Mouse (Mus musculus) lung, embryonic 15.5 days (tissue): Measurements from ENCODE around the gene Slc10a6. TPM values are rescaled to one million over a fixed set of nuclear protein-coding genes. Genes with fewer than 3 reads are reported as not detected.

Experiments used
- ATAC-seq: fragments of 200-750 bp; cut with Nextera tagmentation; 2 replicates; pipeline ENCODE4 v1.8.0; 2017; ENCODE audit warnings: moderate number of reproducible peaks, borderline replicate concordance; ENCODE audit not compliant: low FRiP score, low TSS enrichment; ENCODE audit errors: extremely low read depth
- H3K27ac ChIP-seq: fragments of 300-500 bp; sonication (generic); 2 replicates; pipeline ENCODE4 v1.5.1; 2015; ENCODE audit warnings: moderate library complexity, mild to moderate bottlenecking, inconsistent platforms
- H3K27me3 ChIP-seq: fragments of 300-500 bp; sonication (generic); 2 replicates; pipeline ENCODE4 v1.6.1; 2015; ENCODE audit warnings: inconsistent platforms
- H3K36me3 ChIP-seq: fragments of 300-500 bp; sonication (generic); 2 replicates; pipeline ENCODE4 v1.6.1; 2015; ENCODE audit warnings: inconsistent platforms
- H3K4me1 ChIP-seq: fragments of 300-500 bp; sonication (generic); 2 replicates; pipeline ENCODE4 v1.6.1; 2015; ENCODE audit warnings: inconsistent platforms
- H3K4me2 ChIP-seq: fragments of 300-500 bp; sonication (generic); 2 replicates; pipeline ENCODE4 v1.6.1; 2015; ENCODE audit warnings: inconsistent platforms, mild to moderate bottlenecking, moderate library complexity
- H3K4me3 ChIP-seq: fragments of 300-500 bp; sonication (generic); 2 replicates; pipeline ENCODE4 v1.5.1; 2015; ENCODE audit warnings: mild to moderate bottlenecking, inconsistent platforms
- H3K9ac ChIP-seq: fragments of 300-500 bp; sonication (generic); 2 replicates; pipeline ENCODE4 v1.6.1; 2015; ENCODE audit warnings: inconsistent platforms
- H3K9me3 ChIP-seq: fragments of 300-500 bp; sonication (generic); 2 replicates; pipeline ENCODE4 v1.6.1; 2016; ENCODE audit warnings: inconsistent platforms
- WGBS: fragments of 180-500 bp; shearing (Covaris S2); methylation state at CpG from one replicate; pipeline ENCODE4 v1.1.7; 2015; 5-methylcytosine and 5-hydroxymethylcytosine counted together
- polyA plus RNA-seq: library from polyadenylated mRNA; unstranded; fragments of >200 nt; fragmentation: Nextera tagmentation; extraction: Ambion mirVana; gene quantifications from 2 replicates; pipeline ENCODE4 v1.2.1, GENCODE M21; 2015

Gene Slc10a6
- polyA plus RNA-seq, 1 experiment from 2014 or later: 1.5 TPM

- no peak overlapping the region for H3K4me2 ChIP-seq
- H3K27ac ChIP-seq: no peak overlapping the region
- no peak for ATAC-seq
- H3K36me3 ChIP-seq: no peaks in the 10 kb centered on the region
- no peak overlapping the region for H3K4me3 ChIP-seq
- 79% methylated on average over 7 of the region's 7 CpGs for WGBS
- H3K9ac ChIP-seq: no peak overlapping the region
- H3K4me1 ChIP-seq: peaks cover 2% of the 10 kb centered on the region; the same call in 1 of the 2 replicates
- no peaks in the 10 kb centered on the region for H3K9me3 ChIP-seq
- H3K27me3 ChIP-seq: no peaks in the 10 kb centered on the region
Observed at GRCm38 (mm10) chr5:103612316-103612715, 16.9 kb downstream of the Slc10a6 start.

GRCm38 (mm10) chr5:103610856-103611472 is 18.2 kb downstream of the Slc10a6 start:
- Histone ChIP-seq H3K9ac (no peak overlapping the region), H3K4me2 (no peak overlapping the region), H3K4me1 (peaks cover 2% of the 10 kb centered on the region; the same call in 1 of the 2 replicates), H3K36me3 (no peaks in the 10 kb centered on the region), H3K27me3 (no peaks in the 10 kb centered on the region), H3K4me3 (no peak overlapping the region), H3K9me3 (no peaks in the 10 kb centered on the region), H3K27ac (peak overlapping the region; percentile 35; the same call in 1 of the 2 replicates)
- ATAC-seq: peak; percentile 83
- 61% methylated on average over 10 of the region's 10 CpGs for WGBS

GRCm38 (mm10) chr5:103610148-103610547 is 19.1 kb downstream of the Slc10a6 start:
- H3K27me3 ChIP-seq: no peaks in the 10 kb centered on the region
- H3K4me2 ChIP-seq: no peak overlapping the region
- no peak overlapping the region for H3K9ac ChIP-seq
- H3K27ac ChIP-seq: no peak overlapping the region
- 56% methylated on average over 5 of the region's 5 CpGs for WGBS
- H3K4me3 ChIP-seq: no peak overlapping the region
- peaks cover 2% of the 10 kb centered on the region; the same call in 1 of the 2 replicates for H3K4me1 ChIP-seq
- H3K36me3 ChIP-seq: no peaks in the 10 kb centered on the region
- no peak for ATAC-seq
- no peaks in the 10 kb centered on the region for H3K9me3 ChIP-seq

GRCm38 (mm10) chr5:103605707-103606106 is 23.5 kb downstream of the Slc10a6 start:
- Histone ChIP-seq H3K9ac (no peak overlapping the region), H3K27ac (no peak overlapping the region), H3K4me2 (no peak overlapping the region), H3K36me3 (no peaks in the 10 kb centered on the region), H3K4me1 (peaks cover 2% of the 10 kb centered on the region; the same call in 1 of the 2 replicates), H3K27me3 (no peaks in the 10 kb centered on the region), H3K4me3 (no peak overlapping the region), H3K9me3 (no peaks in the 10 kb centered on the region)
- no peak for ATAC-seq
- WGBS: 77% methylated on average over 7 of the region's 7 CpGs

GRCm38 (mm10) chr5:103603115-103603893 is 25.9 kb downstream of the Slc10a6 start:
- Histone ChIP-seq H3K9ac (no peak overlapping the region), H3K4me2 (no peak overlapping the region), H3K4me1 (peaks cover 11% of the 10 kb centered on the region; the same call in 1 of the 2 replicates), H3K4me3 (no peak overlapping the region), H3K27me3 (no peaks in the 10 kb centered on the region), H3K36me3 (no peaks in the 10 kb centered on the region), H3K27ac (no peak overlapping the region), H3K9me3 (no peaks in the 10 kb centered on the region)
- 66% methylated on average over 11 of the region's 11 CpGs for WGBS
- no peak for ATAC-seq

GRCm38 (mm10) chr5:103598881-103599280 is 30.3 kb downstream of the Slc10a6 start:
- ATAC-seq: no peak
- Histone ChIP-seq H3K4me1 (peaks cover 23% of the 10 kb centered on the region), H3K9ac (no peak overlapping the region), H3K4me2 (no peak overlapping the region), H3K27ac (peak overlapping the region; percentile 20), H3K36me3 (no peaks in the 10 kb centered on the region), H3K27me3 (no peaks in the 10 kb centered on the region), H3K9me3 (no peaks in the 10 kb centered on the region), H3K4me3 (no peak overlapping the region)
- 73% methylated on average over 5 of the region's 5 CpGs for WGBS

- no peak overlapping the region for H3K4me2 ChIP-seq
Observed at GRCm38 (mm10) chr5:103598264-103598663, 30.9 kb downstream of the Slc10a6 start.

GRCm38 (mm10) chr5:103597604-103598003 is 31.6 kb downstream of the Slc10a6 start:
- no peaks in the 10 kb centered on the region for H3K27me3 ChIP-seq
- WGBS: 52% methylated on average over 6 of the region's 6 CpGs
- H3K9ac ChIP-seq: no peak overlapping the region
- no peaks in the 10 kb centered on the region for H3K9me3 ChIP-seq
- ATAC-seq: no peak
- H3K27ac ChIP-seq: no peak overlapping the region
- H3K4me2 ChIP-seq: no peak overlapping the region
- H3K36me3 ChIP-seq: no peaks in the 10 kb centered on the region
- no peak overlapping the region for H3K4me3 ChIP-seq
- peaks cover 23% of the 10 kb centered on the region for H3K4me1 ChIP-seq

More at GRCm38 (mm10) chr5:103598264-103598663, 30.9 kb downstream of the Slc10a6 start:
- 62% methylated on average over 9 of the region's 9 CpGs for WGBS
- Histone ChIP-seq H3K9ac (no peak overlapping the region), H3K27me3 (no peaks in the 10 kb centered on the region), H3K9me3 (no peaks in the 10 kb centered on the region), H3K27ac (no peak overlapping the region), H3K4me3 (no peak overlapping the region), H3K4me1 (peaks cover 23% of the 10 kb centered on the region), H3K36me3 (no peaks in the 10 kb centered on the region)
- ATAC-seq: no peak

GRCm38 (mm10) chr5:103596467-103597146 is 32.6 kb downstream of the Slc10a6 start:
- Histone ChIP-seq H3K9me3 (no peaks in the 10 kb centered on the region), H3K4me3 (no peak overlapping the region), H3K36me3 (no peaks in the 10 kb centered on the region), H3K27ac (no peak overlapping the region), H3K4me2 (no peak overlapping the region), H3K27me3 (no peaks in the 10 kb centered on the region), H3K4me1 (peaks cover 26% of the 10 kb centered on the region), H3K9ac (no peak overlapping the region)
- no peak for ATAC-seq
- 80% methylated on average over 14 of the region's 14 CpGs for WGBS

GRCm38 (mm10) chr5:103595394-103596226 is 33.6 kb downstream of the Slc10a6 start:
- Histone ChIP-seq H3K9ac (no peak overlapping the region), H3K9me3 (no peaks in the 10 kb centered on the region), H3K4me2 (no peak overlapping the region), H3K36me3 (no peaks in the 10 kb centered on the region), H3K27me3 (no peaks in the 10 kb centered on the region), H3K4me3 (no peak overlapping the region), H3K4me1 (peaks cover 27% of the 10 kb centered on the region), H3K27ac (peak overlapping the region; percentile 49)
- peak; percentile 56; the same call in 1 of the 2 replicates for ATAC-seq
- 41% methylated on average over 13 of the region's 13 CpGs for WGBS

GRCm38 (mm10) chr5:103593575-103593974 is 35.6 kb downstream of the Slc10a6 start:
- Histone ChIP-seq H3K9ac (no peak overlapping the region), H3K9me3 (no peaks in the 10 kb centered on the region), H3K4me2 (no peak overlapping the region), H3K4me1 (peaks cover 16% of the 10 kb centered on the region), H3K36me3 (no peaks in the 10 kb centered on the region), H3K27ac (no peak overlapping the region), H3K4me3 (no peak overlapping the region), H3K27me3 (no peaks in the 10 kb centered on the region)
- ATAC-seq: no peak
- 80% methylated on average over 9 of the region's 9 CpGs for WGBS
